Mouse (Mus musculus) lung, postnatal 10 days (tissue): ENCODE measurements around the gene Mip.
"Not testable (repeated sequence)": the region's sequence is repeated elsewhere in the genome, so short reads cannot be mapped to it uniquely, and the experiment has no call there.

Experiments
- DNase-seq: peaks from one replicate; pipeline ENCODE4 v3.0.0; 2021

Gene Mip

DNA sequence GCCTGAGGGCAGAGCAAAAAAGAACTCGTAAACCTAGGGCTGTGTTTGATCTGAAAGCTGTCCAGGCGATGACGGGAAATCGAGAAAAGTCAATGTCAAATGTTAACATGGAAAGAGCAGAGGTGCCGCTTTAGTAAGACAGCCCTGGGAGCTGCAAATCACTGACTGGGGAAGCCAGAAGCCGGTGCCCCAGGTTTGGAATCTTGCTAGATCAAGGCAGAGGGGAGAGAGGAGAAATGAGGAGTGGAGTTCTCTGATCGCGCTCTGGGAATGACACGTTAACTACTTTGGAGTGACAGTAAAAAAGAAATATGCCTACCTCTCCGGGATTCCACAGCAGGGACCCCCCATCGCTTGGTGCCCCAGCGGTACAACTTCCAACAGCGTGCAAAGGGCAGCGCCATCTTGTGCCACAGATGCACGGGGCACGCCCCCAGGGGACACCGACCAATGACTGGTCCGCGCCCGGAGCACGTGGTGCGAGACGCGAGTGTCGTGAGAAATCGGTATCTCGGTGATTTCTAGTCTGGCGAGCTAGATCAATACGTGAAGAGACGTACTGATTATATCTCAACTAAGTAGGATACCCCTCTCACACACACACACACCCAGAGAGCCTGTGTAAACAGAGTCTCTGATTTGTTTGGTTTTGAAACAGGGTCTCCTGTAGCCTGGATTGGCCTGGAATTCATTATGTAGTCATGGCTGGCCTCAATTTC is 14.1 kb upstream of the Mip start, which contains the start of gene Spryd4:
Gene Spryd4, minus strand, starts transcription at position 418 of the 719 bp plus-strand sequence.
- peak; percentile 95 for DNase-seq

- no peak for DNase-seq
Observed at GRCm38 (mm10) chr10:128212148-128212547, 13.5 kb upstream of the Mip start.

DNA sequence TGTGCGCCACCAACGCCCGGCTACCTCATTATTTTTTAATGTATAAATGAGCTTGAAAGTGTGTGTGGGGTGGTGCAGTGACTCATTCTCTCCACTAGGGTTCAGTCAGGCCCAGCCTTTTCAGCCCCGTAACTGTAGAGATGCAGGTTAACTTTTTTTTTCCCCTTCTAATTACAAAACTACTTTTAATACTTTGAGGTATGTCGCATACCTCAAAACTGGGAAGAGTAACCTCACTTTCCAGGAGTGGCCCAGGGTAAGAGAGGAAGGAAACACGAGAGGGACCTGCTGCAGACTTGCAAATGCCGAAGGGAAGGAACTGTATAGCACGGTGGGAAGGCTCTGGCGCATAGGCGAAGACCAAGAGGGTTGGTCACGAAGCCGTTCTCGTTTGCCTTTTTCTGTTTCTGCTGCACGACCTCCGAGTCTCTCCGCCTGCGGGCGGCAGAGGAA is 12.7 kb upstream of the Mip start:
- DNase-seq = peak; percentile 82

DNA sequence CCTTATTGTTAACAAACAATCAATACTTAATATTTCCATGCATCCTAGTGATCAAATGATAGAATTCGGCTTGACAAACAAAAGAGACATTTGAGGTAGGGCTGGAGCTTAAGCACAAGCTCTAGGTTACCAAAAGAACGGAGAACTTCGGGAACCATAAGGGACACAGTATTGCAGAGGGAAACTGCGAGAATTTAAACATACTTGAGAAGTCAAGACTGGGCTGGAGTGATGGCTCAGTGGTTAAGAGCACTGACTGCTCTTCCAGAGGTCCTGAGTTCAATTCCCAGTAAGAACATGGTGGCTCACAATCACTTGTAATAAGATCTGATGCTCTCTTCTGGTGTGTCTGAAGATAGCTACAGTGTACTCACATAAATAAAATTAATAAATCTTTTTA is 11.5 kb upstream of the Mip start:
- not testable (repeated sequence) for DNase-seq

DNA sequence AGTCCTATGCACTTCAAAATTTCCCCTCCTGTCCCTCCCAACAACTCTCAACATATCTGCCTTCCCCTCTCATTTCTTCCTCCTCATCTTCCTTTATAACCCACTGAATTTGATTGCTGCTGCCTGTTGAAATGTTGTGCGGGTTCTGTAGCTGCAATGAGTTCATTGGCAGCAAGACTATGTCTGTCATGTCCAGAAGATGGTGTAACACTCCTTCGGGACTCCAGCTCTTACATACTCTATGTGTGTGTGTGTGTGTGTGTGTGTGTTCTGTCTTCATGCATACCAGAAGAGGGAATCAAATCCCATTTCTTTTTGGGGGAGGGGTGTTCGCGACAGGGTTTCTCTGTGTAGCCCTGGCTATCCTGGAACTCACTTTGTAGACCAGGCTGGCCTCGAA is 10.7 kb upstream of the Mip start:
- DNase-seq = no peak

GRCm38 (mm10) chr10:128218387-128219117 is 7.1 kb upstream of the Mip start:
- no peak for DNase-seq

GRCm38 (mm10) chr10:128221533-128222286 is 3.9 kb upstream of the Mip start:
- DNase-seq = no peak

DNA sequence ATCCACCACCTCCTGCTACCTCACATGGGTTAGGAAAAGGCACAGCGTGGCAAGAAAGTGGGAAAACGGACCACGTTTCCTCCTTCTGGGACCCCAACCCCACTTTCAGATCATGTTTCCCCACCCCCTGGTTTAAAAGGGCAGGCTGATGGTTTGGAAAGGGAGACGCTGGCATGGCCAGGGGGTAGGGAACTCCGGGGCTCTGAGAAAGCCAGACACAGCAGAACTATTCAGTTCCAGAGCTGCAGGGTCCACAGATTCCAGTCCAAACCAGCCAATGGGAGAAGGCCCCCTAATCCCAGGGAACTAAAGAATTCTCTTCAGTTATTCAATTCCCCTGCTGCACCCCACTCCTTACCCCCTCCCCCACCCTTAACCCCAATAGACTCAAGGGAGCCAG is 574 bp upstream of the Mip start:
- DNase-seq = no peak

DNA sequence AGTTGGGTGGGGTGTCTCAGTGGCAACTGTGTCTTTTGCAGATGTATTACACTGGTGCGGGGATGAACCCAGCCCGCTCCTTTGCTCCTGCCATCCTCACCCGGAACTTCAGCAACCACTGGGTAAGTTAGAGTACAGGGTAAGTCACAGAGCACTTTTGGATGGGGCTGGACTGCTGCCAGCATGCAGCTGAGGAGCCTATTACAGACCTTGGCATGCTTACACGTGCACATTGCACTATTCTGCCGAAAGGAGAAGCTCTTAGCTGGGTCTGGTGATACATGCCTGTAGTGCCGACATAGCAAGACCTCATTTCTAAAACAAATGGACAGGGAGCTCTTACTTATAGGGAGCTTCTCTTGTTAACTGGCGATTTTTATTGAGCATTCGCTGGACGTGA is 2.0 kb downstream of the Mip start:
- no peak for DNase-seq

- DNase-seq = no peak
Observed at GRCm38 (mm10) chr10:128228009-128228408, 2.4 kb downstream of the Mip start.

- DNase-seq = no peak
Observed at GRCm38 (mm10) chr10:128230582-128230981, 4.9 kb downstream of the Mip start.

GRCm38 (mm10) chr10:128231146-128231545 is 5.5 kb downstream of the Mip start:
- no peak for DNase-seq

GRCm38 (mm10) chr10:128231697-128232419 is 6.2 kb downstream of the Mip start, which contains the start of gene Timeless:
Gene Timeless (plus strand): TSS chr10:128232065.
- DNase-seq = peak; percentile 89

DNA sequence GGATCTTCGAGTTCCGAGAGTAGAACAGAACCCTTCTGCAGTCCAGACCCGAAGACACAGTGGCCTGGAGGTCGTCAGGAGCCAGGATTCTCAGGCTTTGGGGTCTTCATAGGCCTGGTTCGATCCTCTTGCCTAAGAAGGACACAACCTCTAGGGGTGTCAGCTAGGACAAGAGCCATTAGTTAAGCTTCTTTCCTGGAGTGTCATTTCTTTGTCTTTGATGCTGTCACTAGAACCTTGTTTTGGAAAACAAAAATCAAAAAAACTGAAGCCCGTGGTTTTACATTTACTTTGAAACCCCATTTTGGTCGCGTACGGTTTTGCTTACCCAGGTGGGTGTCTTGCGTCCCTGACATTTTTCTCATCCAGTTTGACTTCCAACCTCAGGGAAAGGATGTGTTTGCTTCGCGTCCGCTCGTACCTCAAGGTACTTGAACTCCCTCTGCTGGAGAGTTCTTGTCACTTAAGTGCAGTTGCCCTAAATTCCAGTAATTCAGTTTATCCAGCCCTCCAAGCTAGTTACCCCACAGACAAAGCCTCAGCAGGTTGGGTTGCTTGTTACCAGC is 6.9 kb downstream of the Mip start:
- peak; percentile 82 for DNase-seq

DNA sequence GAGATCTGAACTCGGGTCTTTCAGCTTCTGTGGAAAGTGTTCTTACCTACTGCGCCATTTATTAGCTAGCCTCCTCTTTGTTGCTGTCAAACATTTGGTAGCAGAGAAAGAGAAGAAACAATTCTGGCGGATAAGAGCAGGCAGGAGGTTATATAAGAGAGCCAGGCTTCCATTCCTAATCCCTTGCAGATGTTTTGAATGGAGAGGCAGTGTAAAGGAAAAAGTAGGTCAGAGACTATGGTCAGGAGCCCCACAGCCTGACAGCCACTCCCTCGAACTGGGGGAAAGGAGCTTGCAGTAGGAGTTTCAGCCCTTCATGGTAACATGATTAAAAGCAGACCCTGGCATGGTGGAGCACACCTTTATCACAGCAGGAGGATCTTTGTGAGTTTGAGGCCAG is 10.7 kb downstream of the Mip start:
- no peak for DNase-seq

- DNase-seq = peak; percentile 36
Observed at GRCm38 (mm10) chr10:128237807-128238480, 12.3 kb downstream of the Mip start.

- no peak for DNase-seq
Observed at GRCm38 (mm10) chr10:128239140-128239539, 13.5 kb downstream of the Mip start.

GRCm38 (mm10) chr10:128240131-128240530 is 14.5 kb downstream of the Mip start:
- no peak for DNase-seq

- no peak for DNase-seq
Observed at GRCm38 (mm10) chr10:128243252-128243651, 17.6 kb downstream of the Mip start.

- no peak for DNase-seq
Observed at GRCm38 (mm10) chr10:128244121-128244520, 18.5 kb downstream of the Mip start.

DNA sequence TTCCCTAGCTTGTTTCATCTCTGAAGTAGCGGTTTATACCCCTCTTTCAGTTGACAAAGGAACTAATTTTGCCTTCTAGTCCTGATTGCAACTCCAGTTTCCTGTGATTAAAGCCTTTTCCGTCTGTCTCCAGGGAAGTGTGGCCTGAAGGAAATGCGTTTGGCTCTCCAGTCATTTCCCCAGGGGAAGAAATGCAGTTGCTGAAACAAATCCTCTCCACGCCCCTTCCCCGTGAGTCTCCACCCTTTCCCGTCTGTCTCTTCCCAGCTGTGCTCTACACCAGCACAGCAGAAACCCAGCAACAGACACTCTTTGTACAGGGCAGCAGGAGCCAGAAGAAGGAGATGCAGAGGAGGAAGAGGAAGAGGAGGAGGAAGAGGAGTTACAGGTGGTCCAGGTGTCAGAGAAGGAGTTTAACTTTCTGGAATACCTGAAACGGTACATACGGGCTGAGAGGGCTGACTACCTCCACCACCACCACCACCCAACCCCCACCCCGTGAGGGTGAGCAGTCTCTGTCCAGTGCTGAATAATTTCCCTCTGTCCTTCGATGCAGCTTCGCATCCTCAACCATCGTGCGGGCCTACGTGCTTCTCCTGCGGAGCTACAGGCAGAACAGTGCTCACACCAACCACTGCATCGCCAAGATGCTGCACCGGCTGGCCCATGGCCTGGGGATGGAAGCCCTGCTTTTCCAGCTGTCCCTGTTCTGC is 21.5 kb downstream of the Mip start:
- peak; percentile 81 for DNase-seq
